Mouse (Mus musculus) embryo, embryonic 11.5 days (tissue): ENCODE measurements around the gene Dnase2a.

Experiments
- DNase-seq: peaks from one replicate; pipeline ENCODE4 v3.0.0-alpha.2; 2012; ENCODE audit warnings: low read depth, low spot score

Gene Dnase2a

GRCm38 (mm10) chr8:84970135-84970790 lies 61.9 kb downstream of the Dnase2a start:
- no peak for DNase-seq

- no peak for DNase-seq
Observed at GRCm38 (mm10) chr8:84970913-84971312, 62.6 kb downstream of the Dnase2a start.
